Mouse (Mus musculus): ENCODE results near the gene Cfap45. TPM values are rescaled to one million over a fixed set of nuclear protein-coding genes. Genes with fewer than 3 reads are reported as not detected.
A peak's percentile ranks its signal among the peaks of the same experiment; 100 is the strongest.

The Cfap45 gene
- total RNA-seq, 2 experiments from 2014 or later = 2.3 to 2.5 TPM

DNA sequence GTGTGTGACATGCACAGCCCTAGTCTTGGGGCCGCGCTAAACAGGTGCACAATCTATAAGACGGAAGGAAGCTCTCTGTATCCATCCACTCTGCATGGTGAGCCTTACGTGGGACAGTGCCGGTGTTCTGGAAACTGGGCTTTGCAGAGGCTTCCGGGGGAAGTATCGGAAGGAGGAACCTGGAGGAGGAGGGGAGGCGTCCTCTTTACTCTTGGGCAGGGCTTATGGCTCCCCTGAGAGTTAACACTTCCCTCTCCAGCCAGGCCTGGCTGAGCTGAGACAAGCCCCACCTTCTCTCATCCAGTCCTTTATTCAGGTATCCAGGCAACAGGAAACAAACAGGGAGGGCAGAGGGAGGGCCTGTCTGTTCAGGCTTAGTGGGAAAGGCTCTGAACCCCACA lies 29.9 kb downstream of the Cfap45 start:
- DNase-seq = no peak
- intact Hi-C loops (cut with DNase I) = no loop called here

DNA sequence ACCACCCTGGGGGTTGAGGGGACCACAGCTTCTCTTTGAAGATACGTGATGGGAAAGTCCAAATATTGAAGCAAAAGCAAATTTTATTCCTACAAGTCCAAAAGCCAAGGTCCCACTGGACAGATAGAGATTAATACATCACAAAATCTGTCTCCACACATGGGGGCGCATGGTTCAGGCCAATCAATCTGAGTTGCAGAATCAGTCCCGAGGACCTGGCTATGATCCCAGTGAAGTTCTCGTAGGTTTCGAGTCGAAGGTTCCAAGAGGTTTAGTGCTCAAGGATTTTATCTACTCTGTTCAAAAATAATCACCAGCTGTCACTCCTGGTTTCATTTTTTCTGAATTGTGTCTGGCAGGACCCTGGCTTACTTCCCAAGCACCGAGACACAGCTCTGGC lies 30.4 kb downstream of the Cfap45 start:
- intact Hi-C loops (cut with DNase I) = no loop called here
- DNase-seq = no peak

DNA sequence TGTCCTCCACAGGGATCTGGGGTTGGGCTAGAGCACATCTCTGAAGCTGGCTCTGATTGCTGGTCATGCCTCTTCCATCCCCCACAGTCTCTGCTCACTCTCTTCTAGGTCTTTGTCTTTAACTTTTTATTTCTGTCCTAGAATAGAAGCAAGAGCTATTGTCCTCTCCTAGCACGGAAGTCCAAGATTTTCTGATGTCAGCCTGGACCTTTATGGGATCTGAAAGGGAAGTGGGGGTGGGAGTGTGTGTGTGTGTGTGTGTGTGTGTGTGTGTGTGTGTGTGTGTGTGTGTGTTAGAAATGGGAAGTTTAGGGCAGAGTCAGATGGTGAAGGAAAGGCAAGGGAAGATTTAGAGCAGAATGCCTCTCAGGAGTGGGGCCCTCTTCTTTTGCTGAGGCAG lies 32.0 kb downstream of the Cfap45 start:
- DNase-seq = no peak
- intact Hi-C loops (cut with DNase I) = no loop called here

DNA sequence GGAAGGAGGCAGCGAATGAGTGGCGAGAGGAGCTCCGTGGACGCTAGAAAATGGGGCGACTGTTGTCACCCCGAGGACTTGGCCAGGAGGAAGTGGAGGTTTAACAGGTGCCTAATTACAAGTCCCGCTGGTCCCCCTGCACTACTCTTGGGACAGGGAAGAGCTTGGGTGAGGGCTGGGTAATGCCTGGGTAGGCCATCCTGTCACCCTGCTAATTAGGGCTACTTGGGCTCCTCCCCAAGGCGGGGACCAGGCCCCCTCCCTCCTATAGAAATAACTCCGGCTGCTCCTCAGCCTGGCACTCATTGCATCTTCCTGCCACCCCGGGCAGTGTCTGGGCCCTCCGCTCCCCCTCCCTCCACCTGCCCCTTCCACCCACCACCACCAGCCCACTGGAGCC lies 35.0 kb downstream of the Cfap45 start, which contains the start of gene Vsig8:
Gene Vsig8 (plus strand): TSS at position 301 of the 400 bp plus-strand sequence.
- intact Hi-C loops (cut with DNase I) = no loop called here

DNA sequence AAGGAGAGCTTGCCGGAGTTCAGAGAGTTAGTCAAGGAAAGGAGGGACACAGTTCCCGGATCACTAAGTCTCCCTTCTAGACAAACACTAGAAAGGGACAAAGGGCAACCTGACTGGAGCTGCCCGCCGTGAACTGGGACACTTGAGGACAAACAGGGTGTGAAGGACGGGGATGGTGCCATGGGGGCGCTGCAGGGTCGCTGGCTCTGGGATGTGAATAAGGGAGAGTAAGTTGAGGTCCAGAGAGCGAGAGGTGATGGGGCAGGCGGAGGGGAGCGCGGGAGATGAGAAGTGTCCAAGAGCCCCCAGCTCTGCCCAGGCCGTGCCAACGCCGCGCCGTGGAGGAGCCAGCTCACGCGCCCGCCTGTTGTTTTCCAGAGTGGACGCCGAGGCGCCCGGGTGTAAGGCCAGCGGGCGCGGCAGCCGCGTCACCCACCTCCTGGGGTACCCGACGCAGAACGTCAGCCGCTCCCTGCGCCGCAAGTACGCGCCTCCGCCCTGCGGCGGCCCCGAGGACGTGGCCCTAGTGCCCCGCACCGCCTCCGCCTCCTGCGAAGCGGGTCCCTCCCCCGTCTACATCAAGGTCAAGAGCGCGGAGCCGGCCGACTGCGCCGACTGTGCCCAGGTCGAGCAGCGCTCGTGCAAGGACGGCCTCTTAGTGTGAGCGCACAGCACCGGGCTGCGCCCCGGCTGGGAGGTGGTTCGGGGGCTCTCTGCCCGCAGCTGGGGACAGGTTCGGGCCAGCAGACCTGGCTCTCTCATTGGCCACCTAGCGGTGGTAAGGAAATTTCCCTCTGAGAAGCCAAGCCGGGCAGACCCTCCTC lies 42.3 kb downstream of the Cfap45 start:
- DNase-seq = peak; percentile 67
- intact Hi-C loops (cut with DNase I) = no loop called here

More for the DNA sequence above, 35.0 kb downstream of the Cfap45 start, which contains the start of gene Vsig8:
- no peak for DNase-seq

DNA sequence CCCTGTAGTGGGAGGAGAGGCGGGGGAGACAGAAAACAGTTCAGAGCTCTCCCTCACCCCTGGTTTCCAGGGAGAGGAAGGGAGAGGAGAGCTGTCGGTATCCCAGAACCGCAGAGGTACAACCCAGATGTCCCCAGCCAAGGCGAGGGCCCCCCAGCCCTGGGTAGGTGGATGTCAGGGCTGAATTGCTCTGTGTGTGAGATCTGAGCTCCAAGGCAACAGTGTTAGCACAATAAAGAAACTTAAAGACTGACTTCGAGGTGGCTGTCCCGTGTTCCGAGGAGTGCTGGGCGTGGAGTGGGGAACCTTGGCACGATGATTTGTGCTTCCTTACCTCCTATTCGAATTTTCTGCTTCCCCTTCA lies 42.8 kb downstream of the Cfap45 start:
- DNase-seq = no peak
- intact Hi-C loops (cut with DNase I) = no loop called here

DNA sequence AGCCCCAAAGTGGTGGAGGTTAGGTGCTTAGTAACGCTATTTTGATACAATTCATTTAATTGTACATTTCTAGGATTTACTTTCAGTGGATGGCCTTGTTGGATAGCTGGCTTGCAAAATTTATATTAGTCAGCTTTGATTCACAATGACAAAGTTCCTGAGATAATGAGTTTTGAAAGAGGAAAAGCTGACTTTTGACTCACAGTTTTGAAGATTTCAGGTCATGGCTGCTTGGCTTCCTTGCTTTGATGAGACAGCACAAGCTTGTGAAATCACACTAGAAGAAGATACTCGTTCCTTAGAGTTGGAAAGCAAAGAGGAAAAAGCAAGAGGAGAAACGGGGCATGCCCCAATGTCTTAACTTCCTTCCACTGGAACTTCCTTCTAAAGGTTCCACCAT lies 45.5 kb downstream of the Cfap45 start:
- no peak for DNase-seq
- intact Hi-C loops (cut with DNase I) = no loop called here

DNA sequence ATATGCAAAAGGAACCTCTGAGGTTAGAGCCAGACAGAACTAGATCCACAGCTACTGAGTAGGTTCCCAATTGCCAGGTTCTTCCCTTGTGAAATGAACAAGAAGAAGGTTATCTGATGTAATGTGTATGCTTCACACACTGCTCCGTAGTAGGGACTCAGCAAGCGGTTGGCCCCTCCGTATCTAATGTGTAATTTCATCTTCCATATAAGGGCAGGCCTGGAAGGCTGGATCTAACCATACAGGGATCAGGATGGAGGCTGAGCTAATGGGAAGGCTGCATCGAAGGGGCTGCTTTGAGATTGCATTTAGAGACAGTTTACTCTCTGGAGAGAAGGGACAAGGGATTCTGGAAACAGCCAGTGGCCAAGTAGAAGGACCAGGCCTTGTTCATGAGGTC lies 47.2 kb downstream of the Cfap45 start:
- intact Hi-C loops (cut with DNase I) = no loop called here
- no peak for DNase-seq

DNA sequence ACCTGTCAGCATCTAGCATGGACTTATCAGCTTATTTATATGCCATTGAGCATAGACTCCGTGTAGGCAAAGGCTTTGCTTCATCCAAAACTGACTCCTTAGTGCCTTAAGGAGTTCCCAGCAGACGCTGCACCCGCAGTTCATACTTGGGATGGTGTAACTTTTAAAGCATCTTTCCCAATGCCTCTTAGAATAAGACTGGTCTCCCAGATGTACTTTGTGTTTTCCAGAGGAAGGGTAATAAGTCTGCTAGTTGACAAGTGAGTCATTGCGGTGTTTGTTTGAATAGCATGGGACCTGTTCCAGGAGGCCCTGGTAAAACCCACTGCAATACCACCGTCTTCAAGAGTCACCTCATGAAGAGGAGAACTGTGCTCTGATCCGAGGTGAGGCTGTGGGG lies 59.5 kb downstream of the Cfap45 start:
- no peak for DNase-seq
- intact Hi-C loops (cut with DNase I) = no loop called here

DNA sequence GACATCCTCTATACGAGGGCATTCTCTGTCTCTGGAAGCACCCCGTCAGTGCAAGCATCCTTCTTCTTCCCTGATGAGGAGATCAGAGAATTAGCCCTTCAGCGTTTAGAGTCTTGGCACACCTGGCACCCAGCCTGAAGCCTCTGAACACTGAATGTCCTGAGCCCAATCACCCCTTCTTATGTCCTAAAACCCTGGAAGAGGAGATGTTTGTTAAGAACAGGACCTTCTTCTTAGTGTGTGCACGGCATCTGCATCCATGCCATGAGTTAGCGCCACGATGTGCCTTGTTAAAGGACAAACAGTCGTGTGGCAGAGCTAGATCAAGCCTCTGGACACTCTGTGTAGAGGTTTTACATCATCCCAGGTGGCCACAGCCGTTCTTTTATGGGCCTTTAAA lies 61.8 kb downstream of the Cfap45 start:
- intact Hi-C loops (cut with DNase I) = no loop called here
- DNase-seq = no peak

DNA sequence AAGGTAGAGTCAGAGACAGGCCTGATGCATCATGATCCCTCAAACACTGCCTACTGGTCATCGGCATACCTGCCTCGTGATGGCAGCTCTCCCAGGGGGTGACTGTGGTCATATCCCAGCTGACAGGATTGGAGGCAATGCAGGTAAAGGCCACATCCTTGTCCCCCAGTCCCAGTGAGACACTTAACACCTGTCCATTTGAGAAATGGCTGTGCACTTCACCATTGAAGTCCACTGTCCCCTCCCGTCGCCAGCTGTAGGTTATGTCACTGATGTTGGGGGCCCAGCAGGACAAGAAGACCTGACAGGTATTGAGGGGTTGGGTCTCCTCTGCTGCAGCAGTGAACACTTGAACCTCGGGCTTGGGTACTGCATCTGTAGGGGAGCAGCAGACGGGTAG lies 63.7 kb downstream of the Cfap45 start:
- intact Hi-C loops (cut with DNase I) = no loop called here
- no peak for DNase-seq

DNA sequence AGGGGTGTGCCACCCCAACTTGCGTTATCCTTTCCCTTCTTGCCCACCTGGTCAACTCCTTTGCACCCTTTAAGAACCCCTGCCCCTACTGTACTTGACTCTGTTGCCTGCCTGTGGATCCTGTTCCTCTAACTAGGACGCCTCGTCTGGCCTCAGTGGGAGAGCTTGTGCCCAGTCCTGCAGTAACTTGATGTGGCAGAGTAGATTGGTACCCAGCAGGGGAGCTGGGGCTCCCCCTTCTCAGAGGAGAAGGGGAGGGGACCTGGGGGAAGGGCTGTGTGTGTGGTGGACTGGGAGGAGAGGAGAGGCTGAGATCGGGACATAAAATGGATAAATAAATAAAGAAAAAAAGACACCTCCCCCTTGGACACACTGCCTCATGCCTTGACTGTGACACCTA lies 64.4 kb downstream of the Cfap45 start:
- intact Hi-C loops (cut with DNase I) = no loop called here
- DNase-seq = no peak

DNA sequence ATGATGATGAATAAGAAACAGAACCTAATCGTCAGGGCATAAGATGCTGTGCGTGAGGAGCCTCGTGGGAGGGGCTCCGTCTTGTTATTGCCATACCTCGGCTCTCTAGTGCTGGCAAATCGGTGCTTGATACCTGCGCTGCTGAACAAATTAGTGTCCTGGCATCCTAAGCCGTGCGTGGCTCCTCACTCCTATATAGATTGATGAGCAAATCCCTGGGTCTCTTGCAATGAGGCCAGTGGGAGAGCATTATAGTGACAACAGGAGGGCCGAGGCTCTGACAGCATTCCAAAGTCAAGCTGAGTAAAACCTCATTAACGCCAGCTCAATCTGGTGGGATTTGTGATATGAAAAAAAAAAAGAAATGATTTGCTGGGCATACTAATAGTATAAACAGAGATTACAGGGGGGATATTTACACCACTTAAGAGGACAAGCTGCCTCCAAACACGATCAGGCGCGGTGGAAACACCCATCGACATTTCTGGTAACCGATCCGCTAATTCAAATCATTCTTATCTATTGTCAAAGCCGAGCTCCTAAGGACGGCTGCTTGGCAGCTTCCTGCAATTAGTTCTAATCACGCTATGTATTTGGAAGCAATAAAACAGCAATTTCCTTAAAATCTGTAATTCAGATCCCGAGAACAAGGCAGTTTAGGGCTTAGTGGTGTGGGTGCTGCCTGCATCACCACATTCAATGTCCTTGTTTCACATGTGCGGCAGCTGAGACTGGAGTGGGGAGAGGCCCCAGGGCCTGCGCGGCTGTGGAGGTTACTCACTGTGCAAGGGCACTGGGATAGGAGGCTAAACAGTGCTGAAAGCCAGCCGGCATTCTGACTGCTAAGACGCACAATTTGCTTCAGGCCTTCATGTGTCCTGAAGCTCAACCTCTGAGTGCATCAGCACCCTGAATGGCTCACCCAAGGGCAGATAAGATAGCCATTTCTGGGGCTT lies 65.3 kb downstream of the Cfap45 start:
- DNase-seq = no peak
- intact Hi-C loops (cut with DNase I) = no loop called here

DNA sequence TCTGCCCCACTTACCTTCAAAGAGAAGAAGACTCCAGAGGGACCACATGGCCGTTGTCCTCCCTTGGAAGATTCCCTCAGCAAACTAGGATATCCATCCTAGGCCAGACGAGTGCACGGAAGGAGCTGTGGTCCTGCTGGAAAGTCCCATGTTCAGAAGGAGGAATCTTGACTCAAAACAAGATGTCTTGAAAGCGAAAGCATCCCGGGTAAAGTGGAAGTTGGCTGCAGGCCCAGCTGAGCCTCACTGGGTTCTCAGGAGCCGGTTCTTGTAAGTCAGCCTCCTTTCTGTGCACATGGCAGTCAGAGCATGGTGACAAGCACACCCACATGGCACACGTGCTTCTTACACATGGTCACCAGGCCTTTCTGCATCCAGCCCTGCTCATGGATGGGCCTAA lies 69.8 kb downstream of the Cfap45 start, which contains the start of gene Slamf8:
Gene Slamf8 (minus strand): TSS at position 184 of the 400 bp plus-strand sequence.
- no peak for DNase-seq
- intact Hi-C loops (cut with DNase I) = no loop called here

DNA sequence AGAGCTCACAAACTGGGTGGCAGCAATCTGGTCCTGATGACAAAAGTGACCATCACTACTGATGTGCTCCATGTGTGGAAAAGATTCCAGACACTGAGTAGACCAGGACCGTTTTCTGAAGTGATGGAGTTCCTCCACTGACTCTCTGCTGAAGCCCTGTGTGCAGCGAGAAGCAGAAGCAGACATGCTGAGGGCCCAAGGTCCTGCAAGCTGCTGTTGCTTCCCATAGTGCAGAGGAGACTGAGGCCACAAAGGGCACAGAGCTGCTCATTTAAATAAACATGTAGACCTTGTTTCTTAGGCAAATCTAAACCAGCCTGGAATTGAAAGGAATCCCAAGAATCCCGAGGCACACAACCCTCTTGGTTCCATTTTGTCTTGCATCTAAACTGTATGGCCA lies 72.7 kb downstream of the Cfap45 start:
- no peak for DNase-seq

DNA sequence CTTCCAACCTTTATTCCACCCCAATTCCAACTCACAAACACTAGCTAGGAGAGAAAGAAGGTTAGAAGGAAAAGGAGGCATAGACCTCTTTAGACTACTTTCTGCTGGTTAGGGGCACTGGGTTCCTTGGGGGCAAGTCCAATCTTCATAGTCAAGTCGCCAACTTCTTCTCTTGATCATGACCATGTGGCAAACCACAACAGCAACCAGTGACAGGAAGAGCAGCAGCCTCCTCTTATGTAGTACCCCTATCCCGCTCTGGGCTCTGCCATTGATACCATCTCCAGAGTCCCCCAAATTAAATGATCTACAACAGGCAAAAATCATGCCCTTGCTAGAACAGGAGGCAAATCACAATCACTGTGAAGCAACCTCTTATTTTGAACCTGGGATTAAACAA lies 73.4 kb downstream of the Cfap45 start:
- intact Hi-C loops (cut with DNase I) = no loop called here
- no peak for DNase-seq

More for the DNA sequence above, 72.7 kb downstream of the Cfap45 start:
- intact Hi-C loops (cut with DNase I) = no loop called here

DNA sequence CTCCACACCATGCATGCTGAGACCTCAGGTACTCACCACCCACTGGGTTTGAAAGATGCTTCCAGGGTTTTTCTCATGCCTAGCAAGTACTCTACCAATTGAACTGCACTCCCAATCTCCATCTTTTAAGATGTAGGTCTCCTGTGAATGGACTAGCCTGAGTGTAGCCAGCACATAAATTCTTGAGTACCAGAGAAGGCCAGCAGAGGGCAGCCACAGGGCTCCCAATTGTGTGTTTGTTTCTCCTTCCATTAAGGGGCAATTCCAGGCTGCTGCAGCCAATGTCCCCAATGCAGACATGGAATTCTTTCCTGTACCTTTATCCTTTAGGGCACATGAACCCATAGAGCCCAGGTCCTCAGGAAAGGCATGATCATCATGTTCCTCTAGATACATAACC lies 73.9 kb downstream of the Cfap45 start:
- DNase-seq = peak; percentile 58
- intact Hi-C loops (cut with DNase I) = no loop called here

Other genes starting within 250 kb of the Cfap45 start
- gene Atp1a2, start 222.7 kb upstream of the Cfap45 start, total RNA-seq (2021) = 100 to 1,000 TPM; 211 to 226 TPM
- 10 to 100 TPM; 23.5 to 27.4 TPM for gene Kcnj9, start 191.5 kb upstream of the Cfap45 start, total RNA-seq (2021)
- gene Kcnj10, start 179.6 kb upstream of the Cfap45 start, total RNA-seq (2021) = 10 to 100 TPM; 20.4 to 21.3 TPM
- gene Pigm, start 144.3 kb upstream of the Cfap45 start, total RNA-seq (2021) = 10 to 100 TPM; 11.1 TPM
- gene Slamf9, start 45.4 kb upstream of the Cfap45 start, total RNA-seq (2021) = under 1 TPM in 1 of 2 experiments, not detected in 1; 0.26 TPM
- 10 to 100 TPM; 57.2 to 67.9 TPM for gene Igsf9, start 39.0 kb upstream of the Cfap45 start, total RNA-seq (2021)
- gene Tagln2, start 20.8 kb upstream of the Cfap45 start, total RNA-seq (2021) = 10 to 100 TPM; 22.8 to 29.5 TPM
- not detected for gene Vsig8, start 35.1 kb downstream of the Cfap45 start, total RNA-seq (2021)
- not detected for gene Slamf8, start 69.8 kb downstream of the Cfap45 start, total RNA-seq (2021)
- gene Fcrl6, start 81.8 kb downstream of the Cfap45 start, total RNA-seq (2021) = not detected
- 1 to 10 TPM; 5.8 to 6.9 TPM for gene Dusp23, start 112.2 kb downstream of the Cfap45 start, total RNA-seq (2021)
- gene Crp, start 177.3 kb downstream of the Cfap45 start, total RNA-seq (2021) = not detected